Mouse (Mus musculus): ENCODE results near the gene Sfxn2.

Sfxn2 gene

GRCm38 (mm10) chr19:46629807-46630206, 56.6 kb downstream of the Sfxn2 start:
- no peak for DNase-seq (ENCODE audit: low spot score)

GRCm38 (mm10) chr19:46631637-46632036, 58.5 kb downstream of the Sfxn2 start:
- no peak for DNase-seq (ENCODE audit: low spot score)

GRCm38 (mm10) chr19:46635766-46636165, 62.6 kb downstream of the Sfxn2 start:
- peak; percentile 36 for DNase-seq (ENCODE audit: low spot score)

- DNase-seq (ENCODE audit: low spot score): no peak
These were observed 64.4 kb downstream of the Sfxn2 start for GRCm38 (mm10) chr19:46637598-46637997.

GRCm38 (mm10) chr19:46639053-46639452, 65.9 kb downstream of the Sfxn2 start:
- DNase-seq (ENCODE audit: low spot score): no peak

GRCm38 (mm10) chr19:46639496-46639895, 66.3 kb downstream of the Sfxn2 start:
- DNase-seq (ENCODE audit: low spot score): no peak

GRCm38 (mm10) chr19:46640780-46641179, 67.6 kb downstream of the Sfxn2 start:
- DNase-seq (ENCODE audit: low spot score): no peak

- peak; percentile 42 for DNase-seq (ENCODE audit: low spot score)
These were observed 68.4 kb downstream of the Sfxn2 start for GRCm38 (mm10) chr19:46641420-46642085.

- DNase-seq (ENCODE audit: low spot score): no peak
These were observed 69.1 kb downstream of the Sfxn2 start for GRCm38 (mm10) chr19:46642136-46642753.

GRCm38 (mm10) chr19:46643236-46643635, 70.1 kb downstream of the Sfxn2 start:
- DNase-seq (ENCODE audit: low spot score): no peak

- DNase-seq (ENCODE audit: low spot score): no peak
These were observed 71.2 kb downstream of the Sfxn2 start for GRCm38 (mm10) chr19:46644343-46644792.

GRCm38 (mm10) chr19:46644793-46645602, 71.8 kb downstream of the Sfxn2 start:
- DNase-seq (ENCODE audit: low spot score): peak; percentile 23

- DNase-seq (ENCODE audit: low spot score): no peak
These were observed 72.9 kb downstream of the Sfxn2 start for GRCm38 (mm10) chr19:46646041-46646481.

- DNase-seq (ENCODE audit: low spot score): no peak
These were observed 74.1 kb downstream of the Sfxn2 start for GRCm38 (mm10) chr19:46647254-46647653.
